Mouse (Mus musculus): ENCODE measurements around the gene Nyx.
A peak's percentile ranks its signal among the peaks of the same experiment; 100 is the strongest.
"Not testable (repeated sequence)": the region's sequence is repeated elsewhere in the genome, so short reads cannot be mapped to it uniquely, and the experiment has no call there.

The Nyx gene

DNA sequence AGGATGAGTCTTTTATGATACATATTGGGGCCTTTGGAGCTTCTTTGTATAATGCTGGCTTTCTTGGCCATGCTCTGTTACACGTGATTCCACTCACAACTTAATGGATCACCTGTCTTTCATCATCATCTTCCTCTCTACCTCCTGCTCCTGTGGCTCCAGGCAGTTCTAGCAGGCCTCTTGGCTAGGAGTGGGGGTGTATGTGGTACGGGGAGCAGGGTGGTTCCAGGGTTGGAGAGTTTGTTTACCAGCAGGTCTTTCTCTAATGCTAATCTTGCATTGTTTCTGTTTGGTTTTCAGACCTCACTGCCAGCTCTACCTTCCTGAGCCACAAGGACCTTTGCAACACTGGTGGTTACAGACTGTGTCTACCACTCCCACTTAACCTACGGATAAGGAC, at the start of gene Nyx:
Nyx (plus strand) TSS at position 301 of the 400 bp plus-strand sequence.
- DNase-seq (ENCODE audit: low spot score) = no peak

GRCm38 (mm10) chrX:13422047-13422446, 43.9 kb upstream of the Nyx start:
- no peak for DNase-seq (ENCODE audit: low spot score)

GRCm38 (mm10) chrX:13431421-13431820, 34.5 kb upstream of the Nyx start:
- DNase-seq (ENCODE audit: low spot score) = no peak

DNA sequence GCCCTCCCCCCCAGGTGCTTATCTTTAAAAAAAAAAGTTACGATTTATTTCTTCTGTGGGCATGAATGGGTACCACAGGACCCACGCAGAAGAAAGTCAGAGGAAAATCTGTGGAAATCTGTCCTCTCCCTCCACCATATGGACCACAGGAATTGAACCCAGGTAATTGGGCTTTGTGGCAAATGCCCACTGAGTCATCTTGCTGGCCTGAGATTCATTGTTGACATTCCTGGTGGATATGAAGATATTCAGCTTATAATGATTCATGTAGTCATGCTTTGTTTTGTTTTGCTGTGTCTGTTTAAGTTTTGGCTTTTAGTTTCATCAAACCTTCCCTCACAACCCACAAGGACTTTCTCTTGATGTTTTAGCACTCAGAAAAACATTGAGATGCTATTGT, 29.9 kb upstream of the Nyx start:
- DNase-seq (ENCODE audit: low spot score) = not testable (repeated sequence)

- not testable (repeated sequence) for DNase-seq (ENCODE audit: low spot score)
Observed at GRCm38 (mm10) chrX:13456544-13456943, 9.4 kb upstream of the Nyx start.

- DNase-seq (ENCODE audit: low spot score) = no peak
Observed at GRCm38 (mm10) chrX:13458766-13459165, 7.1 kb upstream of the Nyx start.

- DNase-seq (ENCODE audit: low spot score) = peak; percentile 89
Observed at GRCm38 (mm10) chrX:13461266-13462261, 4.3 kb upstream of the Nyx start.

DNA sequence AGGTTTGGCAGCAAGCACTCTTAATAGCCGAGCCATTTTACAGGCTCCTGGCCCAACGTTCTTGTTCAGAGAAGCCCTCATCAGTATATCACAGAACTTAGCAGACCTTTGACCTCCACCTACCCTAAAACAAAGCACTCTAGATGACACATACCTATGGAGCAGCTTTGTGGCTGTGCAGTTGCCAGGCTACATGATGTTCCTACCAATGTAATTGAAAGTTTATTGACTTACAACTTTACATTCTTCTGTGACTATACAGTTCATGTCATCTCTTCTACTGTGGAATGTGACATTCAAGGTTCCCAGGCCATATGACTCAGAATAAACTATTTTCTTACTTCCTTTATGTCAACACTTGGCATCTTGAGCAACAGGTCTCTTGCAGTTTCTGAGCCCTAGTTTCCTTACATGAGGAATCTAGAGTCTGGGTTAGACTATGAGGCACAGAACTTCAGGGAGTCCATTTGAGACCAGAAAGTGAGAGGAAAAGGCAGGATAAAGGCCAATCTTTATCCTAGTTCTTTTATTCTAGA, 2.9 kb upstream of the Nyx start:
- DNase-seq (ENCODE audit: low spot score) = no peak

DNA sequence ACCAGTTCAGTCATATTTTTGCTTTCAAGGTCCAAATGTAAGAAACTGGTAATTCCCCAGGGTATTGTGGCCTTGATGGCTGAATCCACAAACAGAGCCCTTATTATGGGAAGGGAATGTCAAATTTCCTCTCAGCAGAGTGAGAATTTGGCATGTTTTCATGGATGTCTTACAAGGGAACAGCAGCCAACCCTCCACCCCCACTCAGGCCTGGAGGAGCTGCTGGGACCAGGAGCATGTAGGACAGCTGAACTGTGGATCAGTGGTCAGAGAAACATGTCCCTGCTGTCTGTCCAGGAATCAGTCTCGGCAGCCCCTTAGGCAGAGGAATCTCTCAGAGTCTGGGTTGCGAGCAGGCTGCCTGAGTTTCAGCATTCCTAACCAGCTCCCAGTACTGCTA, 771 bp downstream of the Nyx start:
- DNase-seq (ENCODE audit: low spot score) = no peak

DNA sequence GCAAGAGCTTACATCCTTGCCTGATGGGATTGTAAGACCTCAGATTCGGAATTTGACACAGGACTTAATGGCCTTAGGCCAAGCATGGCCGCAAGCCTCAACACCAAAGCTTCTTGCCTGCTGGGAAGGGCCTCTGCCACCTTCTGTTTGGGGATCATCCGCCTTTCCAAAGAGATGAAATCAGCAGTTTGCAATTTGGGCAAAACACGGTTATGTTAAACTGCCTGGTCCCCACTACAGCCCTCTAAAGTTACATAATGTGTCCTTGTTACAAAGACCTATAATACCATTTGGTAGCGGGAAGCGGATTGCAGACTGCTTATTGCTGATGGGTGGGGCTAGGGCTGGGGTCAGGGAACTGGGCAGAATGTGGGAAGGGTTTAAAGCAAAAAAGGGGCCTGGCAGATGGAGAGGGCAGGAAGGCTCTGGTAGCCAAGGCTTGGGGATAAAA, 1.2 kb downstream of the Nyx start:
- no peak for DNase-seq (ENCODE audit: low spot score)

DNA sequence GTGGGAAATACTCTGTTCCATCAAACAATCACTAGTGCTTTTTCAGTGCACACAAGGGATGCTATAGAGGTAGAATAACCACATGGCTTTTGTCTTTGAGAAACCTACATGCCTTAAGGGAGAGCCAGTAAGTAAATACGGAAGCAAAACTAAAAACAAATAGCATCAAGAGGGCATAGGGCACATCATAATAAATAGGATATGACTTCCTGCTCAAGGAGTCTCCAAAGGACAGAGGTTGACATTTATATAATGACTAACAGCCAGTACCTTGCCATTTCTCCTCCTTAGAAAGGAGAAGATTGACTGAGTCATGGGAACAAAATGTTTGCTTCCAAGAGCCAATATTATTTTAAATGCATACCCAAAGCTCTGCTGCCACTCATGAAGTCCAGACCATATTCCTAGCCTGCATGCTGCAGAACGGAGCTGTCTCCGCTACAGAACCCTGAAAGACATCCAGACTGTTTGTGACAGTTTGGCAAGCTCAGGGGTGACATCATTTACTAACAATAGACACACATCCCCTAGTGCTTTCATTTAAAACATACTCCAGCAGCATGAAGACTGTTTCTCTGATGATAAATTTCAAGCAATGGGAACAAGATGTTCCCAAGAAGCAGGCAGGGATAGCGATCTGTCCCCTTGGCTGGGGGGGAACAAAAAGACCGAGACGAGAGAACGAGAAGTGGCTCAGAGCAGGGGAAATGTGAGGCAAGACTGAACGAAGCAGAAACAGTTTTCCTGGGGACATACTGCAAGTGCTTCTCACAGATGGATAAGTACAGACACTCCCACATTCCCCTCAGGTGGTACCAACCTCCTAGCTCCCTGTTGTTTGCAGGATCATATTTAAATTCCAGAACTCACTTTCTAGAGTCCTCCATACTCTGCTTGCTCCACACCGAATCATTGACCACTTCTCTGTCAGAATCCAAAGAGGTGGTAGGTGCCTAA, 3.5 kb downstream of the Nyx start:
- DNase-seq (ENCODE audit: low spot score) = no peak

DNA sequence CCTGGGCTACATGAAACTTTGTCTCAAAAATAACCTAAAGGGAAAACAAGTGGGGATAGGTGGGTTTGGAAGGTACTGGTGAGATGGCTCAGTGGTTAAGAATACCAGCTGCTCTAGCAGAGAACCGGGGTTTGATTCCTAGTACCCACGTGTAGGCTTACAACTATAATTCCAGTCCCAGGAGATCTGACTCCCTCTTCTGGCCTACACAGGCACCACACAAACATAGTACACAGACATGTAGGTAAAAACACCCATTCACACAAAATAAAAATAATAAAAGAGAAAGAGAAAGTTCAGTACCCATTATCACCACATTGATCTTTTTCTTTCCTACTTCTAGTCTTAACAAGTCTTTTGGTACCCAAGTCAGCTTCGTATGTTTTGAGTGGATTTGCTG, 6.0 kb downstream of the Nyx start:
- no peak for DNase-seq (ENCODE audit: low spot score)

GRCm38 (mm10) chrX:13472751-13473225, 6.9 kb downstream of the Nyx start:
- no peak for DNase-seq (ENCODE audit: low spot score)

GRCm38 (mm10) chrX:13475382-13475781, 9.5 kb downstream of the Nyx start:
- DNase-seq (ENCODE audit: low spot score) = no peak

- no peak for DNase-seq (ENCODE audit: low spot score)
Observed at GRCm38 (mm10) chrX:13477596-13477995, 11.7 kb downstream of the Nyx start.

DNA sequence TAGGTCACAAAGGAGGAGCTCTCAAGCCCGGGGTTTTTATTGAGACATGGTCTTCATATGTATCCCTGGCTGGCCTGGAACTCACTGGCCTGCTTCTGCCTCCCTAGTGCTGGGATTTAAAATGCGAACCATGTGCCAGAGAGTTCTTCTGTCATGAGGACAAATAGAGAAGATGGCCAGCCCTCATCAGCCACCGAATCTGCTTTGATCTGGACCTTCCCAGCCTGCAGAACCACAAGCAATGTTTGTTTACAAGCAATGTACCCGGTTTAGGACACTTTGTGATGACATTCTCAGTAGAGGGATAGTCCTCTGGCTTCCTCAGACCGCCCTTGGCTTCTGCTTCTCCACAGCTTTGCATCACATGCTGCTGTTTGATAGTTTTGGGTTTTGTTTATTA, 12.4 kb downstream of the Nyx start:
- no peak for DNase-seq (ENCODE audit: low spot score)

DNA sequence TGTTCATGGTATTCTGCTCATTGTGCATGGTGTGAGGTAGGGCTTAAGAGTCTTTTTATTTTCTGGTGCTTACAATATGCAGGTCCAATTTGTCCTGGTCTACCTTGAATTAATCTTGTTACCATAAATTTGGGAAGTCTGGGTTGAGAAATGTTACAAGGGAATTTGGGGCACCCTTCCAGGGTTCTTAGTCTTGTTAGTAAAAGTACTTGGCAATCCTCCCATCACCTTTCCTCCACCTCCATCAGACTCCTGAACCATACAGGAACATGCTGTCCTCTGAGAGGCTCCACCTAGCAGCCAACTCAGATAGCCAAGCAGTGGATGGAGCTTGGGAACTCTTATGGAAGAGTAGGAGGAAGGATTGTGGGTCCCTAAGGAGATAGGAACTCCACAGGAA, 13.7 kb downstream of the Nyx start:
- DNase-seq (ENCODE audit: low spot score) = no peak

DNA sequence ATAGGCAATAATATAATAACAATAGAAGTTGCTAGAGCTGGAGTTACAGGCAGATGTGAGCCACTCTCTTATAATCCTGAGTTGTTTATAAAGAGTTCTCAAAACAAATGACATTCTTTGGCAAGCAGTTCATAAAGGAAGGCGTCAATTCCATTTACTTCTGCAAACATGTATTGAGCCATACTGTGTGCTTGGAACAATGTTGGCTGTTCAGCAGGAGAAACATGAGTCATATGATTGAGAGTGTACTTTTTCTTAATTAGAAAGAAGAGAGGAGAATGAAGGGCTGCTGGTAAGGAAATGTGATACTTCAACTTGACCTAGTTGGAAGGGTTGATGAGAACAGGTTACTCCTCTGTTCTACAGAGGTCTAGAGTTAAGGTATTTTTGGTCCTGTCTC, 16.7 kb downstream of the Nyx start:
- no peak for DNase-seq (ENCODE audit: low spot score)

- DNase-seq (ENCODE audit: low spot score) = no peak
Observed at GRCm38 (mm10) chrX:13484447-13484846, 18.5 kb downstream of the Nyx start.

DNA sequence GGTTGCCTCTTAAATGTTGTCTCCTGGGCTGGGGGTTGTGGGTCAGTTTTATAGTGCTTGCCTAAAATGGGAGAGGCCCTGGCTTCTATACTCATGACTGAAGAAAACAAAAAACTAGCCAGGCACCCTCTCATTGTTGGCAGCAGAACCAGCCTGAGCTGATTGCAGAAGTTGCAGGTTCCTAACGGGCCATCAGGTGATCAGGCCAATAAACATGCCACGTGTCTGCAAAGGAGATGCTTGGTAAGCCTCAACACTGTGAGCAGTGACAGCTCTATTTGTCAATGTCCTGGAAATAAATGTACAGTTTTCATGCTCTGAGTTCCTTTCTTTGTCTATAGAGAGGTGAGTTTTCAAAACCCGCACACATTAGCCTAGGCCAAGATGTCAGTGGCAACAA, 23.1 kb downstream of the Nyx start:
- no peak for DNase-seq (ENCODE audit: low spot score)

GRCm38 (mm10) chrX:13489761-13490160, 23.9 kb downstream of the Nyx start:
- no peak for DNase-seq (ENCODE audit: low spot score)

DNA sequence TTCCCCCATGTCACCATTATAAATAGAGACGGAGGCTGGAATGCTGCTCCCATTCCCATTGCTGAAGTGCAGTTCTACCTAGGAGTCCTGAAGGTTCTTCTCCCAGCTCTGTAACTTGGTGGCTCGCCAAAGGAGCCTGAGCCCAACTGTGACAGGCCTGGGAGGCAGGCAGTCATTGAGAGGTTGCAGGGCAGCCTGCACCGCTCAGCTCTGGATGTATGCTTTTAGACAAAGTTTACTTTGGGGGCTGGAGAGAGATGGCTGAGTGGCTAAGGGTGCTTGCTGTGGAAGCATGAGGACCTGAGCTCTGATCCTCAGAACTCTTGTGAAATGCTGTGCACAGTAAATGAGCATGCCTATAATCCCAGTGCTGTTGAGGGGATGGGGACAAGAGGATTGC, 25.0 kb downstream of the Nyx start:
- DNase-seq (ENCODE audit: low spot score) = no peak
